Mouse (Mus musculus): Measurements from ENCODE around the gene Dnajb11. TPM values are rescaled to one million over a fixed set of nuclear protein-coding genes. Genes with fewer than 3 reads are reported as not detected.

The Dnajb11 gene
- polyA plus RNA-seq, 1 experiment from 2014 or later = 89.5 TPM

Other genes starting within 250 kb of the Dnajb11 start
- gene Dgkg, start 200.6 kb upstream of the Dnajb11 start, polyA plus RNA-seq (2014; fragmentation: Nextera tagmentation; extraction: Ambion mirVana) = 0.76 and 0.84 TPM in 2 replicates
- gene Crygs, start 46.3 kb upstream of the Dnajb11 start, polyA plus RNA-seq (2014; fragmentation: Nextera tagmentation; extraction: Ambion mirVana) = 0.25 TPM in 1 of 2 replicates, not detected in the other
- gene Tbccd1, start 176 bp upstream of the Dnajb11 start, polyA plus RNA-seq (2014; fragmentation: Nextera tagmentation; extraction: Ambion mirVana) = 19.4 and 25.5 TPM in 2 replicates
- gene Ahsg, start 33.4 kb downstream of the Dnajb11 start, polyA plus RNA-seq (2014; fragmentation: Nextera tagmentation; extraction: Ambion mirVana) = not detected in 2 replicates
- not detected in 2 replicates for gene Fetub, start 60.5 kb downstream of the Dnajb11 start, polyA plus RNA-seq (2014; fragmentation: Nextera tagmentation; extraction: Ambion mirVana)
- 0.12 and 0.28 TPM in 2 replicates for gene Hrg, start 93.2 kb downstream of the Dnajb11 start, polyA plus RNA-seq (2014; fragmentation: Nextera tagmentation; extraction: Ambion mirVana)
- not detected in 2 replicates for gene Kng2, start 171.6 kb downstream of the Dnajb11 start, polyA plus RNA-seq (2014; fragmentation: Nextera tagmentation; extraction: Ambion mirVana)
- gene Kng1, start 200.0 kb downstream of the Dnajb11 start, polyA plus RNA-seq (2014; fragmentation: Nextera tagmentation; extraction: Ambion mirVana) = not detected in 2 replicates
- 337 and 373 TPM in 2 replicates for gene Eif4a2, start 249.6 kb downstream of the Dnajb11 start, polyA plus RNA-seq (2014; fragmentation: Nextera tagmentation; extraction: Ambion mirVana)

Data from midbrain, embryonic 14.5 days (tissue).